Mouse (Mus musculus): Measurements from ENCODE around the gene Iars2. TPM values are rescaled to one million over a fixed set of nuclear protein-coding genes. Genes with fewer than 3 reads are reported as not detected.

Gene Iars2
- polyA plus RNA-seq, 1 experiment = not detected

- H3K27ac ChIP-seq (ENCODE audit: insufficient read depth, low read depth, low read length) = no peak overlapping the region
- no peak for TF ChIP-seq CTCF (IDR thresholded peaks at IDR 0.05; ENCODE audit: insufficient read depth, low read depth, low read length)
- H3K4me1 ChIP-seq (ENCODE audit: control insufficient read depth, insufficient read depth, low read length) = no peaks in the 10 kb centered on the region
- no peak overlapping the region for H3K4me3 ChIP-seq (ENCODE audit: insufficient read depth, low read depth, low read length)
- 94% methylated on average over 10 of the region's 10 CpGs for WGBS
Measured at GRCm38 (mm10) chr1:185292646-185293360, 36.4 kb downstream of the Iars2 start.

- Histone ChIP-seq H3K4me1 (ENCODE audit: control insufficient read depth, insufficient read depth, low read length) (no peaks in the 10 kb centered on the region), H3K27ac (ENCODE audit: insufficient read depth, low read depth, low read length) (no peak overlapping the region), H3K4me3 (ENCODE audit: insufficient read depth, low read depth, low read length) (no peak overlapping the region)
- 53% methylated on average over 4 of the region's 4 CpGs for WGBS
- TF ChIP-seq CTCF (IDR thresholded peaks at IDR 0.05; ENCODE audit: insufficient read depth, low read depth, low read length) (no peak), POLR2A (IDR thresholded peaks at IDR 0.05; ENCODE audit: insufficient read depth, low read depth, low read length) (no peak)
Measured at GRCm38 (mm10) chr1:185291336-185291735, 37.9 kb downstream of the Iars2 start.

GRCm38 (mm10) chr1:185289231-185289630 is 40.0 kb downstream of the Iars2 start:
- 0 out of 2 replicates have a peak, but pooled peaks cover 2% of the 10 kb centered on the region for H3K4me1 ChIP-seq (ENCODE audit: control insufficient read depth, insufficient read depth, low read length)
- WGBS = 63% methylated on average over 5 of the region's 5 CpGs
- TF ChIP-seq CTCF (IDR thresholded peaks at IDR 0.05; ENCODE audit: insufficient read depth, low read depth, low read length) = no peak
- no peak for TF ChIP-seq POLR2A (IDR thresholded peaks at IDR 0.05; ENCODE audit: insufficient read depth, low read depth, low read length)
- H3K4me3 ChIP-seq (ENCODE audit: insufficient read depth, low read depth, low read length) = no peak overlapping the region
- no peak overlapping the region for H3K27ac ChIP-seq (ENCODE audit: insufficient read depth, low read depth, low read length)

- Histone ChIP-seq H3K27ac (ENCODE audit: insufficient read depth, low read depth, low read length) (no peak overlapping the region), H3K4me3 (ENCODE audit: insufficient read depth, low read depth, low read length) (no peak overlapping the region), H3K4me1 (ENCODE audit: control insufficient read depth, insufficient read depth, low read length) (0 out of 2 replicates have a peak, but pooled peaks cover 2% of the 10 kb centered on the region)
- 94% methylated on average over 20 of the region's 20 CpGs for WGBS
- TF ChIP-seq POLR2A (IDR thresholded peaks at IDR 0.05; ENCODE audit: insufficient read depth, low read depth, low read length) = no peak
- no peak for TF ChIP-seq CTCF (IDR thresholded peaks at IDR 0.05; ENCODE audit: insufficient read depth, low read depth, low read length)
Measured at GRCm38 (mm10) chr1:185287066-185287465, 42.1 kb downstream of the Iars2 start.

GRCm38 (mm10) chr1:185285171-185285570 is 44.0 kb downstream of the Iars2 start:
- 0 out of 2 replicates have a peak, but pooled peaks cover 2% of the 10 kb centered on the region for H3K4me1 ChIP-seq (ENCODE audit: control insufficient read depth, insufficient read depth, low read length)
- TF ChIP-seq CTCF (IDR thresholded peaks at IDR 0.05; ENCODE audit: insufficient read depth, low read depth, low read length) = no peak
- no peak for TF ChIP-seq POLR2A (IDR thresholded peaks at IDR 0.05; ENCODE audit: insufficient read depth, low read depth, low read length)

GRCm38 (mm10) chr1:185284740-185285139 is 44.5 kb downstream of the Iars2 start:
- Histone ChIP-seq H3K27ac (ENCODE audit: insufficient read depth, low read depth, low read length) (no peak overlapping the region), H3K4me3 (ENCODE audit: insufficient read depth, low read depth, low read length) (no peak overlapping the region), H3K4me1 (ENCODE audit: control insufficient read depth, insufficient read depth, low read length) (0 out of 2 replicates have a peak, but pooled peaks cover 2% of the 10 kb centered on the region)
- 45% methylated on average over 4 of the region's 4 CpGs for WGBS
- no peak for TF ChIP-seq POLR2A (IDR thresholded peaks at IDR 0.05; ENCODE audit: insufficient read depth, low read depth, low read length)
- no peak for TF ChIP-seq CTCF (IDR thresholded peaks at IDR 0.05; ENCODE audit: insufficient read depth, low read depth, low read length)

More at GRCm38 (mm10) chr1:185285171-185285570, 44.0 kb downstream of the Iars2 start:
- WGBS = 52% methylated on average over 4 of the region's 4 CpGs
- Histone ChIP-seq H3K27ac (ENCODE audit: insufficient read depth, low read depth, low read length) (no peak overlapping the region), H3K4me3 (ENCODE audit: insufficient read depth, low read depth, low read length) (no peak overlapping the region)

GRCm38 (mm10) chr1:185283247-185283646 is 45.9 kb downstream of the Iars2 start:
- WGBS = 93% methylated on average over 15 of the region's 15 CpGs
- Histone ChIP-seq H3K27ac (ENCODE audit: insufficient read depth, low read depth, low read length) (no peak overlapping the region), H3K4me1 (ENCODE audit: control insufficient read depth, insufficient read depth, low read length) (0 out of 2 replicates have a peak, but pooled peaks cover 2% of the 10 kb centered on the region), H3K4me3 (ENCODE audit: insufficient read depth, low read depth, low read length) (no peak overlapping the region)
- TF ChIP-seq POLR2A (IDR thresholded peaks at IDR 0.05; ENCODE audit: insufficient read depth, low read depth, low read length) (no peak), CTCF (IDR thresholded peaks at IDR 0.05; ENCODE audit: insufficient read depth, low read depth, low read length) (no peak)

GRCm38 (mm10) chr1:185282846-185283245 is 46.4 kb downstream of the Iars2 start:
- Histone ChIP-seq H3K27ac (ENCODE audit: insufficient read depth, low read depth, low read length) (no peak overlapping the region), H3K4me1 (ENCODE audit: control insufficient read depth, insufficient read depth, low read length) (0 out of 2 replicates have a peak, but pooled peaks cover 2% of the 10 kb centered on the region), H3K4me3 (ENCODE audit: insufficient read depth, low read depth, low read length) (no peak overlapping the region)
- WGBS = 91% methylated on average over 11 of the region's 11 CpGs
- TF ChIP-seq CTCF (IDR thresholded peaks at IDR 0.05; ENCODE audit: insufficient read depth, low read depth, low read length) (no peak), POLR2A (IDR thresholded peaks at IDR 0.05; ENCODE audit: insufficient read depth, low read depth, low read length) (no peak)

GRCm38 (mm10) chr1:185280616-185281015 is 48.6 kb downstream of the Iars2 start:
- TF ChIP-seq POLR2A (IDR thresholded peaks at IDR 0.05; ENCODE audit: insufficient read depth, low read depth, low read length) (no peak), CTCF (IDR thresholded peaks at IDR 0.05; ENCODE audit: insufficient read depth, low read depth, low read length) (no peak)
- H3K4me1 ChIP-seq (ENCODE audit: control insufficient read depth, insufficient read depth, low read length) = 0 out of 2 replicates have a peak, but pooled peaks cover 2% of the 10 kb centered on the region
- 93% methylated on average over 4 of the region's 4 CpGs for WGBS
- no peak overlapping the region for H3K27ac ChIP-seq (ENCODE audit: insufficient read depth, low read depth, low read length)
- H3K4me3 ChIP-seq (ENCODE audit: insufficient read depth, low read depth, low read length) = no peak overlapping the region
